Mouse (Mus musculus): ENCODE measurements at regions not wholly inside any gene's neighbourhood (a gene's known extent, or its start where the extent isn't known, plus 50 kb on each side); places are given as distances from the start of the nearest gene placed in this dataset.
"Not testable (repeated sequence)": the region's sequence is repeated elsewhere in the genome, so short reads cannot be mapped to it uniquely, and the experiment has no call there.

GRCm38 (mm10) chr10:11609092-11609491 is 265.9 kb downstream of the Epm2a start:
- TF ChIP-seq CHD2 (IDR thresholded peaks at IDR 0.05; ENCODE audit: low read depth, low read length); HCFC1 (IDR thresholded peaks at IDR 0.05; ENCODE audit: borderline replicate concordance, insufficient read depth, low read length); ZNF384 (IDR thresholded peaks at IDR 0.05; ENCODE audit: low read depth, low read length): not testable (repeated sequence)

All from ES-E14 (cell line).